Mouse (Mus musculus): Measurements from ENCODE around the gene Pepd.
A peak's percentile ranks its signal among the peaks of the same experiment; 100 is the strongest.

- TF ChIP-seq CTCF (IDR thresholded peaks at IDR 0.05) (peak; percentile 39), EP300 (IDR thresholded peaks at IDR 0.05) (no peak)
Observed at GRCm38 (mm10) chr7:35086271-35086861, 174.2 kb downstream of the Pepd start.
